Mouse (Mus musculus) c-Kit-positive CD71-positive TER-119-positive erythroid progenitor cells, embryonic 14.5 days (primary cell): Measurements from ENCODE around the gene Fcrla.

ENCODE experiments used
- DNase-seq: peaks from one replicate; pipeline ENCODE4 v3.0.0-alpha.2; 2013; ENCODE audit warnings: low spot score

Gene Fcrla

GRCm38 (mm10) chr1:170928467-170928866 lies 1.1 kb upstream of the Fcrla start:
- DNase-seq: no peak

- no peak for DNase-seq
Observed at GRCm38 (mm10) chr1:170926941-170927340, 442 bp downstream of the Fcrla start.

GRCm38 (mm10) chr1:170924485-170924884 lies 2.9 kb downstream of the Fcrla start:
- peak; percentile 62 for DNase-seq

GRCm38 (mm10) chr1:170919308-170919707 lies 8.1 kb downstream of the Fcrla start:
- no peak for DNase-seq

- DNase-seq: no peak
Observed at GRCm38 (mm10) chr1:170915657-170916056, 11.7 kb downstream of the Fcrla start.

GRCm38 (mm10) chr1:170912891-170913615 lies 14.3 kb downstream of the Fcrla start, which contains the start of gene Fcrlb:
TSS of gene Fcrlb (minus strand) at chr1:170912941.
- no peak for DNase-seq

GRCm38 (mm10) chr1:170911907-170912660 lies 15.3 kb downstream of the Fcrla start:
- no peak for DNase-seq

- no peak for DNase-seq
Observed at GRCm38 (mm10) chr1:170908341-170908740, 19.0 kb downstream of the Fcrla start.

GRCm38 (mm10) chr1:170907456-170908191 lies 19.8 kb downstream of the Fcrla start:
- DNase-seq: no peak

- DNase-seq: no peak
Observed at GRCm38 (mm10) chr1:170907111-170907455, 20.3 kb downstream of the Fcrla start.

- no peak for DNase-seq
Observed at GRCm38 (mm10) chr1:170903485-170903884, 23.9 kb downstream of the Fcrla start.

- peak; percentile 88 for DNase-seq
Observed at GRCm38 (mm10) chr1:170901536-170902238, 25.7 kb downstream of the Fcrla start.

GRCm38 (mm10) chr1:170900799-170901467 lies 26.4 kb downstream of the Fcrla start:
- DNase-seq: peak; percentile 75

GRCm38 (mm10) chr1:170898413-170899075 lies 28.8 kb downstream of the Fcrla start:
- no peak for DNase-seq

GRCm38 (mm10) chr1:170896651-170897281 lies 30.6 kb downstream of the Fcrla start:
- DNase-seq: no peak

- DNase-seq: peak; percentile 64
Observed at GRCm38 (mm10) chr1:170894603-170895602, 32.5 kb downstream of the Fcrla start.

- no peak for DNase-seq
Observed at GRCm38 (mm10) chr1:170892279-170892678, 35.1 kb downstream of the Fcrla start.

GRCm38 (mm10) chr1:170891646-170892045 lies 35.7 kb downstream of the Fcrla start:
- no peak for DNase-seq

GRCm38 (mm10) chr1:170889310-170889709 lies 38.1 kb downstream of the Fcrla start:
- no peak for DNase-seq
